Mouse (Mus musculus): ENCODE measurements around the gene Triobp.
"Not testable (repeated sequence)": the region's sequence is repeated elsewhere in the genome, so short reads cannot be mapped to it uniquely, and the experiment has no call there.

Triobp gene

DNA sequence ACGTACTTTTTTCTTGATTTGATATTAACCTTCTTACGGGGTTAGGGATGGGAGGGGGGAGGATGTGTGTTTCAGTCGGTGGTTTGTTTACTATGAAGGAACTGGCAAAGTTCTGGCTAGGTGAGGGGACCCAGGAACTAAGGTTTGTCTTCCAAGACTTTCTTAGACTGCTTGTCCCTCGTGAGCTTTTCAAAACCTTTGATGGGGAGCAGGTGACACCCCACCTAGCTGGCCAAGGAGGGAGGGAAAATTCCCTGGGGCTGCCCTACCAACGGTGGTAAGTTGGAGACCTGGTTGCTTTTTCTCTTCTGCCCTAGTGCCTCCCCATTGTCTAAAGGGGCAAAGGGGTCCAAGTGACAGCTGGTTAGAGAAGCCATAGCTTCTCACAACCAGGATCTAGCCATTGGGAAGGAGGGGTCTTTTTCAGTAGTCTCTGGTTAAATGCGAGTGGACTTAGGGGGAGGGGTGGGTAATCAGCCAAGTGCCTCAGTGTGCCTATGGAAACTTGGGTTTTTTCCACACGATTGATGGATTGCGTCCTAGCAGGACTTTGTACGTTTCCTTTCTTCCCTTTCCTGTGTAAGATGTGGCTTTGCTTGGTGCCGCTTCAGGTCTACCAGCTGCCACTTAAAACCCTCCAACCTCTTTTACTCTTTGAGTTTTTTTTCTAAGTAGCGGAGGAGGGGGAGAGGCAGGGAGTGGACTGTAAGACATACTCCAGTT, 82.2 kb downstream of the Triobp start:
- no peak for DNase-seq (ENCODE audit: low read depth, low spot score)

DNA sequence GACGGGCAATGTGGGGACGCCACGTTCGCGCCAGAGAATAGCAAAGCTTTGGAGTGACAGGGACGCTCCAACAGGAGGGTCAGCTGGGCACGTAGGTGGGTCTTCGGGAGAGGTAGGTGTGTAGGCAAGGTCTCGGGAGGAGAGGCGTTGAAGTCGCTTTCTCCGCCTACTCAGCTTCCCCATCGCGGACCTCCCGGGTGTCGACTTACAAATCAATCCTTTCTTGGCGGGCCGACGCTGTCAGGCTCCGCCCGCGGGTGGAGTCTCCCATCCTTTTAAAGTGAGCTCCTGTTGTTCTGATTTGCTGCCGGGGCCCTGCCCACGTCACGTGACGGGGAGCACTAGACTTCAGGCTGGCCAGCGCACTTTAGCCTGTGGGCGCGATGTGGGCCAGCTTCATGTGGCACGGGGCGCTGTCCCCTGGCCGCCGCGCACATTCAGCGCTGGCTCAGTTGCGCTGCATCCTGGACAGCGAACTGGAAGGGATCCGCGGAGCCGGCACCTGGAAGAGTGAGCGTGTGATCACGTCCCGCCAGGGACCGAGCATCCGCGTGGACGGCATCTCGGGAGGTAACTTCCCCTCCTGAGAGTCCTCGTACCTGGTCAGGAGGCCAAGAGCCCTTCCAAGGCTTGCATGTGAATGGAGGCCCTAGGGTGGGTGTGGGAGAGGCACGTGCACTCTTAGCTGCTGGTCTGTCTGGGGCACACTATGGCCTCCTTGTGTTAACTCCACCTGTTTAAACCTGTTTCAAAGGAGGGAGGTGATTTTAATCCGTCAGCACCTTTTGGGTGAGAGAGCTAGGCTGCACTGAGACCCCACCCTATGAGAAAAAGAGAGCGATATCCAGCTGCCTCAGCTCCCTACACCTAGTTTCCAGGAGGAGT, 83.3 kb downstream of the Triobp start:
- DNase-seq (ENCODE audit: low read depth, low spot score) = peak; percentile 97

DNA sequence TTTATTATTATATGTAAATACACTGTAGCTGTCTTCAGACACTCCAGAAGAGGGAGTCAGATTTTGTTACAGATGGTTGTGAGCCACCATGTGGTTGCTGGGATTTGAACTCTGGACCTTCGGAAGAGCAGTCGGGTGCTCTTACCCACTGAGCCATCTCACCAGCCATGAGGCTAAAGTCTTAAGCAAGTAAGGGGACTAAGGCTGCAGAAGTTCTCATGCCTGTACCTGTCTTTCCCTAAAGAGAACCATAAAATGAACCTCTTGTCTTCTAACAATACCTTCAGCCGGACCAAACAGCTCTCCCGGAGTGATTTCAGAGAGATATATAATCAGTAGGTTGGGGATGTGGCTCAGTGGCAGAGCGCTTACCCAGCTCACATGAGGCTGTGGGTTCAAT, 84.4 kb downstream of the Triobp start:
- not testable (repeated sequence) for DNase-seq (ENCODE audit: low read depth, low spot score)

DNA sequence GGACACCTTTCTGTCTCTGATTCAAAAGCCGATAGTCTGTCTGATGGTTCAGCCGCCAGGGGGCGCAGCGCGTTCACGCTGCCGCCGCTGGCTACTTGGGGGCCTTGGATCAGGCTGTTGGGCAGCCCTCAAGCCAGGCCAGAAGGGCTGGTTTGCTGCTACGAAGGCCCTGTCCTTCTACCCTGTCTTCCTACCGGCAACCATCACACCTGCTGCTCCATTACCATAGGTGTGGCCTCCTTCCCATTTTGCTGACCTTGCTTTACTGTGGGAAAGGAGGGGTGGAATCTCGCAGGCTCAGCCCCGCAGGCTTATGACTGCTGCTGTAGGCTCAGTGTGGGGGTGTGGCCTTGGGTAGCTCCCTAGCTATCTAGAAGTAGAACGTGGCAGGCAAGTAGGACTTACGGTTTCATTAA, 90.4 kb downstream of the Triobp start:
- DNase-seq (ENCODE audit: low read depth, low spot score) = peak; percentile 91

DNA sequence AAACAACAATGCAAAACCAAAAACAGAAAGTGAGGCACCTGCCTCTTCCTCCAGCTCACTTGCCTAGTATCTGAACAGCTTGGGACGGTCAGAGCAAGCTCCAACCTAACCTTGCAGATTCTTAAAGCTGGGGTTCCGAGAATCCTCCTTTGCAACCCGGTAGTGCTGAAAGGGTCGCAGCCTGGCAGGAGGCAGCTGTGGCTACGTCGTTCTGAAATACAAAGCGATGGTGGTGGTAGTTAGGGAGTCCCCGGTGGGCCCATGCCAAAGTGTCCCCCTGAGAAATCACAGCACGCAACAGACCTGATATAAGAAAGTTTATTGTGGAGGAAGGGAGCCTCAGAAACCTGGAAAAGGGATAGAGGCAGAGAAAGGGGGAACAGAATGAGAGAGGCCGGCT, 90.8 kb downstream of the Triobp start:
- no peak for DNase-seq (ENCODE audit: low read depth, low spot score)

DNA sequence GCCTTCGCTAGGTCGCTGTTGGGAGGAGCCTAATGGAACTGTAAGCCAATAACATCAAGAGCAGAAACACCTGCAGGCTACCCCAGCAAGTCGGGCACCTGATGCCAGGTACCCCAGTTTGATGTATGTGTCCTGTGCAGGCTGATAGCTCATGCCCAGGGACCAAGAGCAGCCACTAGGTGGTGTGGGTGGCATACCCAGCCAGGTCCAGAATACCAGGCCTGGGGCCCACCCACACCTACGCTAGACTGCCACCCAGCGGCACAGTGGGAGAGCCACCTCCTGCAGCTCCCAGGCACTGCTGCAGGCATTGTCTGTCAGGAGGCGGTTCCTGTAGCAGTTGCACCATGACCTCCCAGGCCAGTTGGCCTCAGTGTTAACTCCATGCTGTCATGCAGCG, 91.3 kb downstream of the Triobp start:
- DNase-seq (ENCODE audit: low read depth, low spot score) = peak; percentile 59

DNA sequence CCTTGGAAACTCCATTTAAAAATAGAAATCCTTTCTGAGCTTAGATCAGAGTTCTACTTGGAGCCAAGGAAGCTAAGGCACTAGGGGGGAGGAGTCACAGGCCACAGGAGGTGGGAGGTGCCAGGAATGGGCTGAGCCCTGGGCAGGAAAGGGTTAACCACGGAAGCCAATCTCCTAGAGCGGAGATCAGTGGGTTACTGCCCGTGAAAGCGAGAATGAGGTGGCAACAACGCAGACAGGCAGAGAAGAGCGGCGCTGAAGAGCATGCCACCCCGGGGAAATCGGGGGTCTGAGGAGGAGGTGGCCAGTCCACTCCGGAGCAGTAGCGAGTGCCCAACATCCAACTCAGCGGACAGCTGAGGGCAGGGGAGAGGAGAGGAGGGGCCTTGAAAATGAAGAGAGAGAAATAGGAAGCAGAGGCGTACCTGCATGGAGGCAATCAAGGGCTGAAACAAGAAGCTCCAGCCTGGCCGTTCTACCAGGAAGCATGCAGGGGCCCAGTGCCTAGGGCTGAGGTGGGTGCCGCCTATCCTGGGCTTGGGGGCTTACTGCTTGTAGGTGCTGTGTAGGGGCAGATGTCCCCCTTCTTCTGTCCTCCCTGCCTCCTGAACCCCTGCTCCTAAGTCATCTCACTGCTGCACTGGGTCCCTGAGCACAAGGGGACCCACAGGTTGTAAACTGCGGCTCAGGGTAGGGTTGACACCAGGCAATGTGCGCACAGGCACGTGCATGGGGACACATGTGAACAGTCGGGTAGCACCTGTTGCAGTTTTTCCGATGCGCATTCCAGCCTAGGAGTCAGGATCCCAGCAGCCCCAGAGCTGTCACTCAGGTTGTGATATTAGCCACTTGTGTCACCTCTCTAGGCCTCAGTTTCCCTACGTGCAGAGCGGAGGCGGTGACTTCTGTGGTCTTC, 93.2 kb downstream of the Triobp start:
- DNase-seq (ENCODE audit: low read depth, low spot score) = no peak

DNA sequence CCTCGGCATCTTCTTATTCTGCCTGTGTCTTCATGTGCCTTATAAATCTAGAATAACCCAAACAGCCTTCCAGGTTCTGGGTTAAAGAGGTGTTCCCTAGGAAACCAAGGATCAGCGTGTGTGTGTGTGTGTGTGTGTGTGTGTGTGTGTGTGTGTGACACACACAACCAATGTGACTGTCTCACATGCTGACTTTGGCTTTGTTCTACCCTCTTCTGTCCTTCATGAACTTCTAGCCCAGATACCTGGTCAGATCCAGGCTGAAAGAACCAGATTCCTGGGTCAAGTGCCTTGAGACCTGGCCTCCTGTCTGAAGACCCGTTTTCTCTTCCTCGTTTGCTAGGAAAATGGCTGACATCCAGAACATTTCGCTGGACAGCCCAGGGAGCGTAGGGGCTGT, 94.1 kb downstream of the Triobp start, which contains the start of gene Galr3:
TSS of gene Galr3 (plus strand) at position 301 of the 400 bp plus-strand sequence.
- DNase-seq (ENCODE audit: low read depth, low spot score) = no peak

DNA sequence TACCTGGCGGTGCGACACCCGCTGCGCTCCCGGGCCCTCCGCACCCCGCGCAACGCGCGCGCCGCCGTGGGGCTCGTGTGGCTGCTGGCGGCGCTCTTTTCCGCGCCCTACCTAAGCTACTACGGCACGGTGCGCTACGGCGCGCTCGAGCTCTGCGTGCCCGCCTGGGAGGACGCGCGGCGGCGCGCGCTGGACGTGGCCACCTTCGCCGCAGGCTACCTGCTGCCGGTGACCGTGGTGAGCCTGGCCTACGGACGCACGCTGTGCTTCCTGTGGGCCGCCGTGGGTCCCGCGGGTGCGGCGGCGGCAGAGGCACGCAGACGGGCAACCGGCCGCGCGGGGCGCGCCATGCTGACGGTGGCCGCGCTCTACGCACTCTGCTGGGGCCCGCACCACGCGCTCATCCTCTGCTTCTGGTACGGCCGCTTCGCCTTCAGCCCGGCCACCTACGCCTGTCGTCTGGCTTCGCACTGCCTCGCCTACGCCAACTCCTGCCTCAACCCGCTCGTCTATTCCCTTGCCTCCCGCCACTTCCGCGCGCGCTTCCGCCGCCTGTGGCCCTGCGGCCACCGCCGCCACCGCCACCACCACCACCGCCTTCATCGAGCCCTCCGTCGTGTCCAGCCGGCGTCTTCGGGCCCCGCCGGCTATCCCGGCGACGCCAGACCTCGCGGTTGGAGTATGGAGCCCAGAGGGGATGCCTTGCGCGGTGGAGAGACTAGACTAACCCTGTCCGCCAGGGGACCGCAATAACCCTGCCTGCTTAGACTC, 95.4 kb downstream of the Triobp start:
- DNase-seq (ENCODE audit: low read depth, low spot score) = peak; percentile 59

DNA sequence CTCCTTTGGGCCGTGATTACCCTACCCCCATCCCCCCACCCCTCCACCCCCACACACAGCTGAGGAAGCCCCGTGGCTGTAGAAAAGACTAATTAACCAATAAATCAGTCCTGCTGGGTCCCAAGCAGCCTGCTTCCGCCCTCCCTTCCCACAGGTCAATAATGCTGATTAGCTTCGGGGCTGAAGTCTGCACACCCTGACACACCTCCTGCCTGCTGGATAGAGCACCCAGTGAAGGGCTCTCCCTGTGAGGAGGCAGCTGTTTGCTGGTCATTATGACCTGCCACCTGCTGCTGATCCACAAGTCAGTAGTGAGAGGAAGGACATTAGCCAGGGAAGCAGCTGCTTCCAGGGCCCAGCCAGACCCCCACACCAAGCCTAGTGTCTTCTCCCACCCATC, 97.3 kb downstream of the Triobp start:
- DNase-seq (ENCODE audit: low read depth, low spot score) = no peak

DNA sequence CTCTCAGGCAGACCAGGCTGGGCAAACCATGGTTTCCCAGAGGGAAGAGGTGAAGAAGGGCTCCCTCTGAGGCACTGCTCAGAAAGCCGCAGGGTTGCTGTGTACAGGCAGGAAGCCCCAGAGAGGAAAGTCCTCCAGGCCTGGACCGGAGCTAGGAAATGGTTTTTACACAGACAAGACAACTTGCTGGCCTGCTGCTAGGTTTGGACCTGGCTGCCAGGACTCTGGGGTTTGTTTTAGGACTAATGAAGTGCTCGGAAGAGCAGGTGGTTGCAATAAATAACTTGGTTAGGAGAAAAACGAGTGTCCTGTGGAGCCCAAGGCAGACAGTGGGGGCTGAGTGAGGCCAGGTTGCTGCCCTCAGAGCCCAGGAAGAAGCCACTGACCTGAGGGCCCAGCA, 100.7 kb downstream of the Triobp start:
- no peak for DNase-seq (ENCODE audit: low read depth, low spot score)

DNA sequence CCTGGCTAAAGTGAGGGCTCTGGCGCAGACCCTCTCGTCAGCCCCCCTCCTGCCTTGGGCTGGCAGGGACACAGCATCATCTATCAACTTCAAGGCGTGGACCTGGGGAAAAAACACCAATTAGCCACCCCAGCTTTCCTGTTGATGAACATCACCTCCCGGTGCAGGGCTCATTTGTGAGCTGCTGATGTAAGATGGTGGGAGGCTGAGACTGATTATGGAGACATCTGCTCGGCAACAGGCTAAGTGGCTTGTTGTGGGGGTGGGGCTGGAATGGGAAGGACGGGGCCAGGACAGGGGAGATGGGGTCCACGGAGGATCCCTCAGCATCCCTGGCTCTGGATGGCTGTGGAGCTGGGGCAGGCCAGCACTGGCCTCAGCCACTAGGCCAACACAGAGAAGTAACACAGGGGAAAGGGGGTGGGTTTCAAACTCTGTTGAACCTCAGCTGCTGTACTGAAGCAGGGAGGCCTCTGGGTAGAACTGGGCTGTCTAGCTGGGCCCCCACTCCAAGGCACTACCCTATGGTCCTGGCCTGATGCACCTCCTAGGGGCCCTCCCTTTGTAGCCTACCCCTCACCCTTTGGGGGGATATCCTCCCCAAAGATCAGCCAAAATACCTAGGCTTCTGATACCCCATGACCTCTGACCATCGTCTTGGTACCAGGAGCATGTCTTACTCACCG, 102.8 kb downstream of the Triobp start:
- DNase-seq (ENCODE audit: low read depth, low spot score) = no peak

DNA sequence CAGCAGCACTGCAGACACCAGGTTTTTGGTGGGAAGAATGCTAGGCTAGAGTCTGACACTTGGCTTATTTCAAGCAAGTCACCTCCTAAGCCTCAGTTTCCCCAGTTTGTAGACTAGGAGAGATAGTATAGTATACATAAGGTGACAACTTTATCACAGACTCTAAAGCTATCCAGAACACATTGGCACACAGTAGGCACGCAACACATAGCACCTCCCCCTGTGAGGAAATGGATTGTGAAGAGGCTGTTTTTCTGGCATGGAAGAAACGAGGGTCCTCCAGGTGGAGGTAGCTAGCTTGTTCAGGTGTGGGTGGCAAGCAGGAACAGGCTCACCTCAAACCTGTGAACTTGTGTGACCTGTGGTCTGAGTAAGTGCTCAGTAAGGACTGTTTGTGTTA, 103.4 kb downstream of the Triobp start:
- DNase-seq (ENCODE audit: low read depth, low spot score) = no peak

DNA sequence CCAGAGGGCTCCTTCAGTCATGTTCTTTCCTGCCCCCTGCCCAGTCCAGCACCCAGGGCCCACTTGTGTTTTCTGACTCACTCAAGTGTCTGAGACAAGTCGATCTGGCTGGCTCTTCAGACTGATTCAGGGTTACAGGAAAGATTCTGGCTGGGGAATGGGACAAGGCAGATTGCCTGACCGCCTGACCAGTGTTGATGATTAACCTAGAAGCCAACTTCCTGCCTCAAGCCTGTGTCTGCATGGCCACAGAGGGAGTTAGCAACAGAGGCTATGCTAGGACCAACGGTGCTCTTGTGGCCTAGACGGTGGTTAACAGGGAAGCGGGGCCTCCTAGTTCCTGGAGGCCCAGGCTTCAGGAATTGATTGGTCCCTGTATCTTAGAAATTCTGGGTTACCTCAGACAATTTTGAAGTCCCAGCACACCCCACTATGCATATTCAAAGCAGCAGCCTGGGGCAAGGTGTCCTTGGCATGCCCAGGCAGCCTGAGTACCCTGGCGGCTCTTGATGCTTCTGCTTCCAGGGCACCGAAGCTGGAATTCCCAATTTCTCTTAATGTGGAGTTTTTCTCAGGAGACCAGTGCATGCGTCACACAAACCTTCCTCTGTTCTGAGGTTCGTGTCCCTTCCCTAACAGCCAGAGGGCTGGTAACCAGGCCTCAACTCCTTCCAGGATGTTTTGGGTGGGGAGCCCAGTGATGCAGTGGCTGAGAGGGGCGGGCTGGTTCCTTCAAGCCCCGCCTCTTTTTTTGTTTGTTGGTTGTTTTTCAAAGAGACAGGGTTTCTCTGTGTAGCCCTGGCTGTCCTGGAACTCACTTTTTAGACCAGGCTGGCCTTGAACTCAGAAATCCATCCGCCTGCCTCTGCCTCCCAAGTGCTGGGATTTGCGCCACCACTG, 104.2 kb downstream of the Triobp start:
- peak; percentile 41 for DNase-seq (ENCODE audit: low read depth, low spot score)

DNA sequence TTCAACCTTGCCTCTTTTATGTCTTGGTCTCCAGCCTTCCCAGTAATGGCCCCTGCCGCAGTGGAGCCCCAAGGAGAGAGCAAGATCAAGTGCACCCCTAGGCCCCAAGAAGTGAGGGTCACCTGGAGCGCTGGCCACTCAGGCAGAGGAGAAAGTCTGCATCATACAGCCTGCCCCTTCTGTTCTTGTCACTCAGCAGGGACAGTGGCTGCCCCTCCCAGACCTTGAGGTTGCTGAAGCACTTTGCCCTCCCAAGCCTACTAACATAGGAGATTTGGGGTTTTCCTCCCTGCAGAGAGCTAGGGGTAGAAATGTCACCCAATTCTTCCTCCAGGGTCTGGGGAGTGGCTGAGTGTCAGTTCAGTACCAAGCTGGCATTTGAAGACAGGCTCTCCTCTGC, 104.8 kb downstream of the Triobp start:
- DNase-seq (ENCODE audit: low read depth, low spot score) = no peak

Data from R1 (cell line).